Comparison of ENCODE assay signal across 28 mouse cellular contexts in the genomic region with DNA sequence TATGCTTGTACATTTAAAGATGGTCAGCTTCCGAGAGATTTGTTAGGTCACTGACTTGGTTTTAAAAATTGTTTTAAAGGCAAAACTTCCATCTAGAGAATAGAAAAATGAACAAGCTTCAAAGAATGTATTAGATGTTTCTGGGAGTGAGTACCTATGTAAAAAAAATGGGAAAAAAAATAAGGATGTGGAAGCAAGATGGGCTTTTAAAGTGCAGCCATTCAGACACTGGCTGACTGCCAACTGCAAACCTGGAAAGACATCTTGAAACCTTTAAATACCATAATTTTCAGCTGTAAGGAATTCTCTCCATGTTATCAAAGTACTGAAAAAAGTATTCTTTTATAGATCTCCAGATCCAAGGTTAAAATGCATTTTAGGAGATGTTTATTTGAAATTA.
DNase-seq lines count a peak whose midpoint lies in the region; ATAC-seq and TF ChIP-seq lines count a peak whose summit lies in the region.
"Had no signal": no experiment of that assay in that cellular context is flagged by ENCODE, and none has a peak within 500 bp of the region (broad histone marks: within the 10 kb centered on the region; RNA-seq: fewer than 3 reads in every experiment).

No protein-coding gene starts in this region.

- 85% methylated on average over 1 of the region's 1 CpGs for WGBS in forebrain, postnatal 0 days
- WGBS in forebrain, embryonic 10.5 days: 89% methylated on average over 1 of the region's 1 CpGs
- 34% methylated on average over 1 of the region's 1 CpGs for WGBS in limb, embryonic 14.5 days

- no peaks in the 10 kb centered on the region for H3K36me3 ChIP-seq in forebrain, postnatal 0 days (ENCODE audit: insufficient read depth)
- H3K36me3 ChIP-seq in forebrain, embryonic 10.5 days (replicated peaks): no peaks in the 10 kb centered on the region
- no peaks in the 10 kb centered on the region for H3K36me3 ChIP-seq in limb, embryonic 14.5 days (ENCODE audit: control insufficient read depth, insufficient read depth, low read length)
- H3K36me3 ChIP-seq: embryonic facial prominence, embryonic 12.5 days; forebrain, embryonic 15.5 days; heart, embryonic 10.5 days; heart, embryonic 13.5 days had no signal

- ATAC-seq in forebrain, postnatal 0 days: no peak
- ATAC-seq in limb, embryonic 14.5 days (ENCODE audit: low FRiP score, low read depth): no peak
- ATAC-seq: forebrain, embryonic 15.5 days; hindbrain, postnatal 0 days; inflammation-experienced regulatory T-cells, adult 6 months; intestine, embryonic 16.5 days; Patski had no signal

- no peak overlapping the region for H3K9ac ChIP-seq in forebrain, postnatal 0 days
- H3K9ac ChIP-seq in limb, embryonic 14.5 days (ENCODE audit: low read depth, low read length, severe bottlenecking): no peak overlapping the region
- H3K9ac ChIP-seq: embryonic facial prominence, embryonic 12.5 days; forebrain, embryonic 15.5 days; heart, embryonic 13.5 days; hindbrain, embryonic 14.5 days had no signal

- peak; percentile 6 to 9 for DNase-seq in cerebellum, postnatal 10 days
- DNase-seq in cerebellum, adult 9-11 months: no peak
- DNase-seq in forebrain, postnatal 0 days: peak; percentile 2
- DNase-seq in forebrain, embryonic 10.5 days (ENCODE audit: extremely low spot score, low spot score): no peak
- DNase-seq in brain, adult 2 months (ENCODE audit: low read depth, low spot score): peak; percentile 23
- peak; percentile 61 for DNase-seq in limb, embryonic 14.5 days (ENCODE audit: low spot score)
- no peak for DNase-seq in spleen, postnatal 14 days (ENCODE audit: low spot score in 2 of 2)
- no peak for DNase-seq in MN1 (ENCODE audit: low spot score)
- DNase-seq: adrenal gland, postnatal 10 days; cerebellum, adult 18-20 months; cerebellum, adult 9-10 months; cerebellum, postnatal 36 days; embryo, embryonic 11 days; gastrocnemius, postnatal 10 days; gastrocnemius, postnatal 36 days; heart, adult 2 months; heart, postnatal 14 days; heart, postnatal 4 days had no signal

- H3K9me3 ChIP-seq in forebrain, postnatal 0 days (ENCODE audit: low read length): no peaks in the 10 kb centered on the region
- no peaks in the 10 kb centered on the region for H3K9me3 ChIP-seq in forebrain, embryonic 10.5 days
- H3K9me3 ChIP-seq in limb, embryonic 14.5 days (ENCODE audit: control insufficient read depth, low read length): no peaks in the 10 kb centered on the region
- H3K9me3 ChIP-seq: embryonic facial prominence, embryonic 12.5 days; forebrain, embryonic 15.5 days; heart, embryonic 10.5 days; heart, embryonic 13.5 days had no signal

- TF ChIP-seq POLR2A in limb, embryonic 14.5 days (IDR thresholded peaks at IDR 0.05; ENCODE audit: borderline replicate concordance, extremely low read depth, insufficient read depth, insufficient read length): no peak

- TF ChIP-seq CTCF in forebrain, postnatal 0 days (IDR thresholded peaks at IDR 0.05; ENCODE audit: low read depth): no peak

- no peaks in the 10 kb centered on the region for H3K27me3 ChIP-seq in forebrain, postnatal 0 days (ENCODE audit: insufficient read depth, low read length)
- no peaks in the 10 kb centered on the region for H3K27me3 ChIP-seq in forebrain, embryonic 10.5 days (ENCODE audit: poor library complexity, severe bottlenecking)
- H3K27me3 ChIP-seq in limb, embryonic 14.5 days (ENCODE audit: control insufficient read depth, insufficient read depth, low read length): no peaks in the 10 kb centered on the region
- H3K27me3 ChIP-seq: embryonic facial prominence, embryonic 12.5 days; forebrain, embryonic 15.5 days; heart, embryonic 13.5 days; Patski had no signal

- H3K27ac ChIP-seq in forebrain, postnatal 0 days (ENCODE audit: low read depth, low read length): no peak overlapping the region
- no peak overlapping the region for H3K27ac ChIP-seq in forebrain, embryonic 10.5 days
- no peak overlapping the region for H3K27ac ChIP-seq in limb, embryonic 14.5 days (replicated peaks; ENCODE audit: low read depth, low read length)
- H3K27ac ChIP-seq: embryonic facial prominence, embryonic 12.5 days; forebrain, embryonic 15.5 days; heart, adult 2 months; heart, embryonic 10.5 days; heart, embryonic 13.5 days; hindbrain, embryonic 14.5 days; hindbrain, postnatal 0 days had no signal

- H3K4me1 ChIP-seq in forebrain, postnatal 0 days (ENCODE audit: insufficient read depth): peaks cover 5% of the 10 kb centered on the region; the same call in 1 of the 2 replicates
- peaks cover 15% of the 10 kb centered on the region for H3K4me1 ChIP-seq in forebrain, embryonic 10.5 days
- H3K4me1 ChIP-seq in limb, embryonic 14.5 days (ENCODE audit: control insufficient read depth, insufficient read depth, low read length): peaks cover 9% of the 10 kb centered on the region
- H3K4me1 ChIP-seq: heart, embryonic 10.5 days; heart, embryonic 13.5 days had no signal

- no peak overlapping the region for H3K4me3 ChIP-seq in forebrain, postnatal 0 days (ENCODE audit: low read depth, low read length)
- H3K4me3 ChIP-seq in forebrain, embryonic 10.5 days: no peak overlapping the region
- H3K4me3 ChIP-seq in limb, embryonic 14.5 days (replicated peaks; ENCODE audit: low read length): no peak overlapping the region
- H3K4me3 ChIP-seq: embryonic facial prominence, embryonic 12.5 days; erythroblast, embryonic 14.5 days; forebrain, embryonic 15.5 days; heart, adult 2 months; heart, embryonic 10.5 days; heart, embryonic 13.5 days had no signal

- no peak overlapping the region for H3K4me2 ChIP-seq in forebrain, postnatal 0 days (ENCODE audit: low read depth)
- no peak overlapping the region for H3K4me2 ChIP-seq in limb, embryonic 14.5 days (replicated peaks; ENCODE audit: low read depth, low read length, severe bottlenecking)
- H3K4me2 ChIP-seq: embryonic facial prominence, embryonic 12.5 days; forebrain, embryonic 15.5 days; heart, embryonic 13.5 days; hindbrain, embryonic 14.5 days had no signal

Comparison
In these comparisons a context has a peak if more than half of its experiments do, and no peak if none do; other contexts are left out.
1. DNase-seq: peak in cerebellum, postnatal 10 days (2 of 2), forebrain, postnatal 0 days (single experiment), brain, adult 2 months (single experiment) and limb, embryonic 14.5 days (single experiment); none in cerebellum, adult 9-11 months (single experiment), forebrain, embryonic 10.5 days (single experiment), spleen, postnatal 14 days (0 of 2) and MN1 (single experiment).